Mouse (Mus musculus) CH12.LX (cell line): ENCODE measurements at regions not wholly inside any gene's neighbourhood (a gene's known extent, or its start where the extent isn't known, plus 50 kb on each side); places are given as distances from the start of the nearest gene placed in this dataset.

Experiments used
- DNase-seq: peaks from one replicate; pipeline ENCODE4 v3.0.0-alpha.2; 2013; ENCODE audit errors: extremely low read depth
- H3K27ac ChIP-seq: 2 replicates; pipeline ENCODE4 v1.5.1; 2012; ENCODE audit warnings: low read depth, mild to moderate bottlenecking, control low read depth, moderate library complexity; ENCODE audit not compliant: insufficient read depth
- H3K27me3 ChIP-seq: replicated peaks from 2 replicates; pipeline ENCODE3; 2012; ENCODE audit warnings: inconsistent platforms
- H3K36me3 ChIP-seq, 2 experiments: replicated peaks in 1 of 2; 2 replicates each; pipeline versions ENCODE3 to v1.6.1; 2012; ENCODE audit warnings: inconsistent platforms in 1 of 2, low read length in 1 of 2, mild to moderate bottlenecking in 1 of 2, mixed read lengths in 1 of 2, moderate library complexity in 1 of 2; ENCODE audit not compliant: control insufficient read depth in 1 of 2, insufficient read depth in 1 of 2
- H3K4me1 ChIP-seq, 2 experiments: 2 replicates each; pipeline ENCODE4 v1.6.1; 2012; ENCODE audit warnings: inconsistent platforms in 1 of 2, moderate library complexity in 1 of 2; ENCODE audit not compliant: insufficient read depth in 2 of 2, control insufficient read depth in 1 of 2
- H3K4me2 ChIP-seq: 2 replicates; pipeline ENCODE4 v1.6.1; 2012; ENCODE audit warnings: low read depth, mild to moderate bottlenecking, control low read depth; ENCODE audit not compliant: poor library complexity, insufficient read depth, severe bottlenecking
- H3K4me3 ChIP-seq, 3 experiments: fragments of 150-350 bp in 1 of 3; sonication (generic) in 1 of 3; replicated peaks in 1 of 3; 2 replicates each; pipeline versions ENCODE3 to v1.5.1; 2011 to 2012; ENCODE audit warnings: low read depth in 2 of 3, low read length in 2 of 3, mild to moderate bottlenecking in 2 of 3, moderate library complexity in 2 of 3, control low read depth in 1 of 3, improper control_type of control experiment in 1 of 3, inconsistent platforms in 1 of 3, mixed read lengths in 1 of 3; ENCODE audit not compliant: poor library complexity in 1 of 3
- H3K79me2 ChIP-seq: replicated peaks from 2 replicates; pipeline ENCODE4 v1.6.1; 2012; ENCODE audit warnings: mild to moderate bottlenecking, moderate library complexity; ENCODE audit not compliant: control insufficient read depth, poor library complexity, insufficient read depth, severe bottlenecking; ENCODE audit errors: extremely low read depth
- H3K9ac ChIP-seq: 2 replicates; pipeline ENCODE4 v1.6.1; 2012; ENCODE audit warnings: low read depth, mild to moderate bottlenecking, control low read depth, moderate library complexity; ENCODE audit not compliant: insufficient read depth
- H3K9me3 ChIP-seq: replicated peaks from 2 replicates; pipeline ENCODE3; 2012; ENCODE audit warnings: low read length, inconsistent platforms, mixed read lengths
- BHLHE40 ChIP-seq: IDR thresholded peaks from 2 replicates; pipeline ENCODE4 v1.6.1; 2011; ENCODE audit warnings: mild to moderate bottlenecking, low read depth, low read length, improper control_type of control experiment
- CHD1 ChIP-seq: IDR thresholded peaks from 2 replicates; pipeline ENCODE4 v1.6.1; 2012; ENCODE audit warnings: low read depth, low read length, improper control_type of control experiment, inconsistent platforms
- CHD2 ChIP-seq: IDR thresholded peaks from 2 replicates; pipeline ENCODE4 v1.6.1; 2011; ENCODE audit warnings: low read length, improper control_type of control experiment
- CTCF ChIP-seq, 2 experiments: IDR thresholded peaks in 1 of 2; conservative IDR thresholded peaks in 1 of 2; 2 replicates each; pipeline ENCODE4 v1.5.1; 2011 to 2012; ENCODE audit warnings: low read depth in 2 of 2, low read length in 2 of 2, improper control_type of control experiment in 1 of 2, inconsistent platforms in 1 of 2, mild to moderate bottlenecking in 1 of 2, moderate library complexity in 1 of 2
- ELF1 ChIP-seq: IDR thresholded peaks from 2 replicates; pipeline ENCODE4 v1.6.1; 2014; ENCODE audit warnings: low read depth, mild to moderate bottlenecking, inconsistent platforms, low read length, improper control_type of control experiment
- EP300 ChIP-seq: IDR thresholded peaks from 2 replicates; pipeline ENCODE4 v1.6.1; 2011; ENCODE audit warnings: low read length, improper control_type of control experiment
- ETS1 ChIP-seq: conservative IDR thresholded peaks from 2 replicates; pipeline ENCODE4 v1.6.1; 2012; ENCODE audit warnings: low read depth, mild to moderate bottlenecking, inconsistent platforms, low read length, improper control_type of control experiment, moderate library complexity
- GABPA ChIP-seq: IDR thresholded peaks from 2 replicates; pipeline ENCODE4 v1.6.1; 2012; ENCODE audit warnings: low read depth, low read length, improper control_type of control experiment, inconsistent platforms; ENCODE audit not compliant: insufficient replicate concordance
- IRF4 ChIP-seq: IDR thresholded peaks from 2 replicates; pipeline ENCODE4 v1.6.1; 2014; ENCODE audit warnings: low read depth, mild to moderate bottlenecking, inconsistent platforms, low read length, improper control_type of control experiment
- JUN ChIP-seq: IDR thresholded peaks from 2 replicates; pipeline ENCODE4 v1.6.1; 2011; ENCODE audit warnings: low read depth, mild to moderate bottlenecking, low read length, improper control_type of control experiment, moderate library complexity; ENCODE audit not compliant: insufficient read depth
- MAFK ChIP-seq: IDR thresholded peaks from 2 replicates; pipeline ENCODE4 v1.6.1; 2011; ENCODE audit warnings: low read length, improper control_type of control experiment; ENCODE audit not compliant: insufficient replicate concordance
- MAX ChIP-seq: IDR thresholded peaks from 2 replicates; pipeline ENCODE4 v1.6.1; 2011; ENCODE audit warnings: low read length, improper control_type of control experiment
- MAZ ChIP-seq: IDR thresholded peaks from 2 replicates; pipeline ENCODE4 v1.6.1; 2012; ENCODE audit warnings: low read depth, mild to moderate bottlenecking, inconsistent platforms, low read length, improper control_type of control experiment, moderate library complexity
- MEF2A ChIP-seq: IDR thresholded peaks from 2 replicates; pipeline ENCODE4 v1.6.1; 2014; ENCODE audit warnings: low read depth, mild to moderate bottlenecking, inconsistent platforms, low read length, improper control_type of control experiment, borderline replicate concordance
- MXI1 ChIP-seq: IDR thresholded peaks from 2 replicates; pipeline ENCODE4 v1.6.1; 2011; ENCODE audit warnings: mild to moderate bottlenecking, low read depth, low read length, improper control_type of control experiment
- NRF1 ChIP-seq: IDR thresholded peaks from 2 replicates; pipeline ENCODE4 v1.6.1; 2014; ENCODE audit warnings: low read depth, mild to moderate bottlenecking, inconsistent platforms, low read length, improper control_type of control experiment, moderate library complexity
- PAX5 ChIP-seq: IDR thresholded peaks from 2 replicates; pipeline ENCODE4 v1.6.1; 2012; ENCODE audit warnings: low read length, inconsistent platforms, mixed read lengths
- POLR2A ChIP-seq: IDR thresholded peaks from 2 replicates; pipeline ENCODE4 v1.6.1; 2011; ENCODE audit warnings: low read depth, mild to moderate bottlenecking, improper control_type of control experiment, low read length
- POLR2AphosphoS2 ChIP-seq: IDR thresholded peaks from 2 replicates; pipeline ENCODE4 v1.6.1; 2011; ENCODE audit warnings: low read depth, low read length, improper control_type of control experiment
- SIN3A ChIP-seq: IDR thresholded peaks from 2 replicates; pipeline ENCODE4 v1.6.1; 2012; ENCODE audit warnings: low read length, improper control_type of control experiment, inconsistent platforms
- SMC3 ChIP-seq: IDR thresholded peaks from 2 replicates; pipeline ENCODE4 v1.6.1; 2011; ENCODE audit warnings: low read depth, low read length, improper control_type of control experiment
- TBP ChIP-seq: conservative IDR thresholded peaks from 2 replicates; pipeline ENCODE4 v1.6.1; 2011; ENCODE audit warnings: low read depth, low read length, improper control_type of control experiment
- USF1 ChIP-seq: IDR thresholded peaks from 2 replicates; pipeline ENCODE4 v1.6.1; 2014; ENCODE audit warnings: low read depth, mild to moderate bottlenecking, inconsistent platforms, low read length, improper control_type of control experiment
- USF2 ChIP-seq: conservative IDR thresholded peaks from 2 replicates; pipeline ENCODE4 v1.6.1; 2011; ENCODE audit warnings: low read depth, low read length, improper control_type of control experiment
- ZC3H11A ChIP-seq: IDR thresholded peaks from 2 replicates; pipeline ENCODE4 v1.6.1; 2012; ENCODE audit warnings: low read depth, mild to moderate bottlenecking, inconsistent platforms, low read length, improper control_type of control experiment
- ZNF384 ChIP-seq: IDR thresholded peaks from 2 replicates; pipeline ENCODE4 v1.6.1; 2012; ENCODE audit warnings: low read depth, low read length, improper control_type of control experiment, inconsistent platforms
- dilution Hi-C: fragments of 300-500 bp; cut with MboI; formaldehyde crosslinking; loops from 2 replicates; pipeline ENCODE4 v1.14.3; 2020; ENCODE audit warnings: low sequenced_read_pairs; ENCODE audit not compliant: extremely low pct_unique_long_range_greater_than_20kb, extremely low pct_ligation_motif_present
- in situ Hi-C: fragments of 300-500 bp; cut with MboI; formaldehyde crosslinking; loops from 3 replicates; pipeline ENCODE4 v1.14.3; 2019; ENCODE audit warnings: low sequenced_read_pairs, low pct_ligation_motif_present, low pct_unique_long_range_greater_than_20kb, mixed read lengths

DNA sequence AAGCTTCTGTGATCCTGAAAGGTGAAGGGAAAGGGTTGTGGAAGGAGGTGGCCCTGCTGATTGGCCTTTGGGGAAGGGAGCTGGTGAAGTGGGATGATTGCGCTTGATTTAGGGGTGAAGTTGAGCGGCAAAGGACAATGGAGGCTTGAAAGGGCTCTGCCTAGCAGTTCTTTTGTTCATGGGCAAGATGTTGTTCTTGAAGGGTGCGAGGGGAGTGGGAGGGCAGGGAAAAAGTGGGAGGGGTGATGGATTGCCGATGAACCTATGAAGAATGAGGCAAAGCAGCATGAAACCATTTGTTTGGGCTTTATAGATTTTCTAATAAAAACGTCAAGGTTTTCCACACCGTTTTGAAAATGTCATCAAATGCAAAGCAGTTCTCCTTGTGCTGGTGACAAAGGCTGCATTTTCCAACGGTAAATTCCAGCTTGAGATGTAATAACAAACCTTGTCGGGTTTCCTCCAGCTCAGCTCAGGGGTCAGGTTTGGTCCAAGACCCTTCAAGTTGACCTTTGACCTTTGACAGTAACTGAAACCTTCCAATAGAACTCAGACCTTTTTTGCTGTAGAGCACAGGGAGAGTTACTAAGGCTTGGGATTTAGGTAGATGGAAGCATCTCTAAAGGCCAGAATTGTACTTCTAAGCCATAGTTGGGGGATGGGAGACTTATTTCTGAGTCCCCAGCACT lies 767.2 kb upstream of the Car8 start:
- DNase-seq: no peak
- Histone ChIP-seq H3K4me2 (no peak overlapping the region), H3K9me3 (no peaks in the 10 kb centered on the region), H3K27me3 (no peaks in the 10 kb centered on the region), H3K79me2 (no peaks in the 10 kb centered on the region), H3K4me1 (peaks cover 2 to 15% of the 10 kb centered on the region in 2 experiments; a peak in 2 of 4 replicates), H3K9ac (no peak overlapping the region), H3K4me3 (no peak overlapping the region), H3K27ac (no peak overlapping the region), H3K36me3 (no peaks in the 10 kb centered on the region)
- TF ChIP-seq SMC3: no peak
- no peak for TF ChIP-seq TBP
- no peak for TF ChIP-seq PAX5
- no peak for TF ChIP-seq JUN
- TF ChIP-seq MAX: no peak
- in situ Hi-C loops: no loop called here
- dilution Hi-C loops: no loop called here

DNA sequence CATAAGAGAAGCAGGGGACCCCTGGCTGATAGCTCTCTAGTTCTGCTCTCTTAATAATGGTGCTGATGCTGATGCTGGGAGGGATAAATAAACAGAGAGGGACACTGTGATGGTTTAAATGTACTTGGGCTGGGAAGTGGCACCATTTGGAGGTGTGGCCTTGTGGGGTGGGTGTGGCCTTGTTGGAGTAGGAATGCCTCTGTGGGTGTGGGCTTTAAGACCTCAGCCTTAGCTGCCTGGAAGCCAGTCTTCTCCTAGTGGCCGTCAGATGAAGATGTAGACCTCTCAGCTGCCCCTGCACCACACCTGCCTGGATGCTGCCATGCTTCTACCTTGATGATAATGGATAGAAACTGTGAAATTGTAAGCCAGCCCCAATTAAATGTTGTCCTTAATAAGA lies 765.0 kb upstream of the Car8 start:
- Histone ChIP-seq H3K9ac (no peak overlapping the region), H3K4me1 (peaks cover 2 to 8% of the 10 kb centered on the region in 2 experiments; a peak in 2 of 4 replicates), H3K9me3 (no peaks in the 10 kb centered on the region), H3K4me2 (no peak overlapping the region), H3K27ac (no peak overlapping the region), H3K79me2 (no peaks in the 10 kb centered on the region), H3K36me3 (no peaks in the 10 kb centered on the region), H3K27me3 (no peaks in the 10 kb centered on the region), H3K4me3 (no peak overlapping the region)
- TF ChIP-seq NRF1 (no peak), ETS1 (no peak), MAX (no peak), MEF2A (no peak), CHD2 (no peak), MAFK (no peak), TBP (no peak), EP300 (no peak)
- dilution Hi-C loops (no loop called here), in situ Hi-C loops (no loop called here)
- DNase-seq: no peak

DNA sequence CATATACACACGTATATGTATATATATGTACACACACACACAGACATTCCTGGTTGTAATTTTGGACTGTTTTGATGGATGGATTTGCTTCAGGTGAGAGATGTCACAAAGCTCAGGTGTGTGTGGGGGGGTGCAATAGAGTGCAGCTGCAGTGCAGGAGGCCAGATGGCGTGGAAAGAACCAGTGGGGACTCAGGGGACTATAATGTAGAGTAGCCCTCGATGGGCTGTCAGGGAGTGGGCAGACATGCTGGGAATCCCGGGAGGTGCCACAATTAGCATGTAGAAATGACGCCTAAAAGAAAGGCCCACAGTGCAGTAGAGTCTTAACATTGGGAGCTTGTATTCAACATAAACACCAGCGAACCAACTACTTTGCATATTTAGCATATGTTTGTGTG lies 763.5 kb upstream of the Car8 start:
- no peak overlapping the region for H3K4me2 ChIP-seq
- dilution Hi-C loops: no loop called here
- no peaks in the 10 kb centered on the region for H3K36me3 ChIP-seq
- H3K27me3 ChIP-seq: no peaks in the 10 kb centered on the region
- no peak for TF ChIP-seq IRF4
- TF ChIP-seq POLR2A: no peak
- no peak for TF ChIP-seq USF2
- TF ChIP-seq MXI1: no peak
- TF ChIP-seq MAZ: no peak
- TF ChIP-seq SIN3A: no peak
- no peak for TF ChIP-seq POLR2AphosphoS2
- no peak for TF ChIP-seq CTCF (conservative IDR thresholded peaks at IDR 0.05 in 1 of 2, IDR thresholded peaks at IDR 0.05 in 1 of 2; ENCODE audit: low read depth in 2 of 2, low read length in 2 of 2)
- no peak for TF ChIP-seq CHD1
- no peak for TF ChIP-seq ZNF384
- no peak for TF ChIP-seq BHLHE40
- TF ChIP-seq ELF1: no peak
- no peak for TF ChIP-seq GABPA
- TF ChIP-seq MAFK: no peak
- no peak for TF ChIP-seq ZC3H11A
- no peak for TF ChIP-seq JUN
- no peak for TF ChIP-seq USF1
- no peak overlapping the region for H3K9ac ChIP-seq
- no peaks in the 10 kb centered on the region for H3K79me2 ChIP-seq
- no peaks in the 10 kb centered on the region for H3K9me3 ChIP-seq
- H3K27ac ChIP-seq: no peak overlapping the region
- no peak for DNase-seq
- in situ Hi-C loops: no loop called here
- peaks cover 2 to 8% of the 10 kb centered on the region in 2 experiments; a peak in 2 of 4 replicates for H3K4me1 ChIP-seq
- no peak overlapping the region for H3K4me3 ChIP-seq
